ENCODE assay signal across 8 mouse cellular contexts in the genomic region with DNA sequence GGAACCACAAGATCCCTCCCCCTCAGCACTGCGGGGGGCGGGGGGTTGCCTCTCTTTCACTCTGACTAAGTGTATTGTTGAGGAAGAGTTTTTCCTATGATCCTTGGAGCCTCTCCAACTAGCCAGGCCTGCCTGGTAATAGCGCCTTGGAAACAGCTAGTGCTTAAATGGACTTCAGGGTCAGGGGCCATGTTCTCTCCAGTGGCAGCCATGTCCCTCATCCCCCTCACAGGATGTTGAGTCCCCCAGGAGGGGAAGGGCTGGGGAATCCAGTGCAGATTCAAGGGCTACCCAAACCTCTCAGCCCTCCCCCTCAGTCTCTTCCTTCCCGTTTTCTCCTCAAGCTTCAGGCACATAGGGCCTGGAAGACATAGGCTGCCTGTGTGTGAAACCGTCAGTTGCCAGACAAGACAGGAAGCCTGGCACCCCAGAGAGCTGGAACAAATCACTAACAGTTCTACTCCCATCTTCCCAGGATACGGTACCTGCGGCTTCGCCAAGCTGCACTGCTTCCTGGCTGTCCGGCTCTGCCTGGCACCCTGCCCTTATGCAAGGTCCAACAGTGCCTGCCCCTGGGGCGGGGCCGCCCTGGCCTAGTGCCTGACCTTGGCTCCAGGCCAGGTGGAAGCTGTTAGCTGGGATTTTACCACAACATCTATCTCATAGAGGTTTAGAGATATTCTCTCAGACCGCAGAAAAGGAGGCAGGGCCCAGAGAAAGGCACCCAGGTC. TPM values are rescaled to one million over a fixed set of nuclear protein-coding genes. Genes with fewer than 3 reads are reported as not detected.
DNase-seq lines count a peak whose midpoint lies in the region; ATAC-seq and TF ChIP-seq lines count a peak whose summit lies in the region.

Aldh3b1 (minus strand) TSS at position 598 of the 731 bp plus-strand sequence.

- TF ChIP-seq POLR2A in limb, embryonic 14.5 days (IDR thresholded peaks at IDR 0.05; ENCODE audit: borderline replicate concordance, extremely low read depth, insufficient read depth, insufficient read length): no peak

- peak; percentile 22 for DNase-seq in retina, postnatal 1 day
- no peak for DNase-seq in retina, embryonic 14.5 days (ENCODE audit: low spot score)
- DNase-seq in limb, embryonic 14.5 days (ENCODE audit: low spot score): peak; percentile 70
- peak; percentile 75 for DNase-seq in stomach, postnatal 0 days (ENCODE audit: low spot score)

- no peak for TF ChIP-seq EP300 in stomach, postnatal 0 days (optimal IDR thresholded peaks at IDR 0.05)

- peak within 1 kb of the TSS; percentile 75 for H3K27ac ChIP-seq in intestine, embryonic 16.5 days (ENCODE audit: low read length)
- peak within 1 kb of the TSS; percentile 77 for H3K27ac ChIP-seq in limb, embryonic 14.5 days (replicated peaks; ENCODE audit: low read depth, low read length)
- H3K27ac ChIP-seq in midbrain, embryonic 13.5 days: peak within 1 kb of the TSS; percentile 32; the same call in 1 of the 2 replicates
- peak within 1 kb of the TSS; percentile 78 for H3K27ac ChIP-seq in stomach, postnatal 0 days (replicated peaks)

- no peak within 1 kb of the TSS for H3K4me3 ChIP-seq in intestine, embryonic 16.5 days (ENCODE audit: low read length)
- no peak within 1 kb of the TSS for H3K4me3 ChIP-seq in limb, embryonic 14.5 days (replicated peaks; ENCODE audit: low read length)
- H3K4me3 ChIP-seq in midbrain, embryonic 13.5 days (replicated peaks): no peak within 1 kb of the TSS
- no peak within 1 kb of the TSS for H3K4me3 ChIP-seq in stomach, postnatal 0 days (ENCODE audit: low read depth, low read length)

- peak; percentile 73 for ATAC-seq in common myeloid progenitor, adult 5-6 weeks (replicated peaks; ENCODE audit: low read depth, poor library complexity, severe bottlenecking)
- ATAC-seq in granulocyte monocyte progenitor cell, adult 5-6 weeks (replicated peaks; ENCODE audit: poor library complexity, severe bottlenecking): peak; percentile 69
- peak; percentile 83 for ATAC-seq in intestine, embryonic 16.5 days
- ATAC-seq in limb, embryonic 14.5 days (ENCODE audit: low FRiP score, low read depth): peak; percentile 49
- ATAC-seq in midbrain, embryonic 13.5 days: peak; percentile 56; the same call in 1 of the 2 replicates
- peak; percentile 73 for ATAC-seq in stomach, postnatal 0 days (ENCODE audit: low FRiP score, low TSS enrichment)

- 36% methylated on average over 12 of the region's 12 CpGs for WGBS in intestine, embryonic 16.5 days
- WGBS in limb, embryonic 14.5 days: 46% methylated on average over 12 of the region's 12 CpGs
- WGBS in midbrain, embryonic 13.5 days: 62% methylated on average over 12 of the region's 12 CpGs
- 21% methylated on average over 12 of the region's 12 CpGs for WGBS in stomach, postnatal 0 days

- no peak within 1 kb of the TSS for H3K4me2 ChIP-seq in intestine, embryonic 16.5 days (ENCODE audit: low read depth, low read length)
- H3K4me2 ChIP-seq in limb, embryonic 14.5 days (replicated peaks; ENCODE audit: low read depth, low read length, severe bottlenecking): peak within 1 kb of the TSS; percentile 11; the same call in 1 of the 2 replicates
- H3K4me2 ChIP-seq in midbrain, embryonic 13.5 days (replicated peaks): no peak within 1 kb of the TSS
- no peak within 1 kb of the TSS for H3K4me2 ChIP-seq in stomach, postnatal 0 days (replicated peaks; ENCODE audit: low read depth)

- TF ChIP-seq CTCF in stomach, postnatal 0 days (IDR thresholded peaks at IDR 0.05; ENCODE audit: low read depth): no peak

- H3K9ac ChIP-seq in intestine, embryonic 16.5 days (ENCODE audit: low read depth, low read length): peak within 1 kb of the TSS; percentile 25; the same call in 1 of the 2 replicates
- peak within 1 kb of the TSS; percentile 34 for H3K9ac ChIP-seq in limb, embryonic 14.5 days (ENCODE audit: low read depth, low read length, severe bottlenecking)
- H3K9ac ChIP-seq in midbrain, embryonic 13.5 days (replicated peaks): peak within 1 kb of the TSS; percentile 33; the same call in 1 of the 2 replicates
- peak within 1 kb of the TSS; percentile 43; the same call in 1 of the 2 replicates for H3K9ac ChIP-seq in stomach, postnatal 0 days (ENCODE audit: low read length)

- no peaks in the 10 kb centered on the region for H3K9me3 ChIP-seq in intestine, embryonic 16.5 days (ENCODE audit: control insufficient read depth, low read length)
- no peaks in the 10 kb centered on the region for H3K9me3 ChIP-seq in limb, embryonic 14.5 days (ENCODE audit: control insufficient read depth, low read length)
- no peaks in the 10 kb centered on the region for H3K9me3 ChIP-seq in midbrain, embryonic 13.5 days
- no peaks in the 10 kb centered on the region for H3K9me3 ChIP-seq in stomach, postnatal 0 days (ENCODE audit: control insufficient read depth, low read length)

- no peaks in the 10 kb centered on the region for H3K27me3 ChIP-seq in intestine, embryonic 16.5 days (replicated peaks; ENCODE audit: control insufficient read depth, insufficient read depth, low read length)
- no peaks in the 10 kb centered on the region for H3K27me3 ChIP-seq in limb, embryonic 14.5 days (ENCODE audit: control insufficient read depth, insufficient read depth, low read length)
- no peaks in the 10 kb centered on the region for H3K27me3 ChIP-seq in midbrain, embryonic 13.5 days
- H3K27me3 ChIP-seq in stomach, postnatal 0 days (ENCODE audit: control insufficient read depth, insufficient read depth, low read length): no peaks in the 10 kb centered on the region

- H3K36me3 ChIP-seq in intestine, embryonic 16.5 days (ENCODE audit: control insufficient read depth, insufficient read depth, low read length): no peaks in the 10 kb centered on the region
- no peaks in the 10 kb centered on the region for H3K36me3 ChIP-seq in limb, embryonic 14.5 days (ENCODE audit: control insufficient read depth, insufficient read depth, low read length)
- H3K36me3 ChIP-seq in midbrain, embryonic 13.5 days: no peaks in the 10 kb centered on the region
- no peaks in the 10 kb centered on the region for H3K36me3 ChIP-seq in stomach, postnatal 0 days (ENCODE audit: control insufficient read depth, insufficient read depth, low read length)

- peaks cover 20% of the 10 kb centered on the region for H3K4me1 ChIP-seq in intestine, embryonic 16.5 days (ENCODE audit: control insufficient read depth, insufficient read depth, low read length)
- peaks cover 14% of the 10 kb centered on the region for H3K4me1 ChIP-seq in limb, embryonic 14.5 days (ENCODE audit: control insufficient read depth, insufficient read depth, low read length)
- peaks cover 15% of the 10 kb centered on the region for H3K4me1 ChIP-seq in midbrain, embryonic 13.5 days (replicated peaks)
- peaks cover 6% of the 10 kb centered on the region for H3K4me1 ChIP-seq in stomach, postnatal 0 days (replicated peaks; ENCODE audit: control insufficient read depth, insufficient read depth)

RNA-seq across cellular contexts. Expression of gene Aldh3b1, which starts in this region (rescaled TPM):
- total RNA-seq in common myeloid progenitor, adult 5-6 weeks (2017): 1.6 and 3.2 TPM in 2 replicates
- total RNA-seq in granulocyte monocyte progenitor cell, adult 5-6 weeks (2014; fragmentation: Nextera tagmentation): 5.9 and 8.4 TPM in 2 replicates
- 8.4 and 14.1 TPM in 2 replicates for total RNA-seq in granulocyte monocyte progenitor cell, adult 5-6 weeks (2017)
- 4.2 TPM in 2 replicates for polyA plus RNA-seq in intestine, embryonic 16.5 days (2015; fragmentation: Nextera tagmentation; extraction: Ambion mirVana)
- polyA plus RNA-seq in limb, embryonic 14.5 days (2012; rRNA removed): 1.8 and 1.9 TPM in 2 replicates
- 2.6 and 2.9 TPM in 2 replicates for polyA plus RNA-seq in limb, embryonic 14.5 days (2014; fragmentation: Nextera tagmentation; extraction: Ambion mirVana)
- polyA plus RNA-seq in midbrain, embryonic 13.5 days (2015; fragmentation: Nextera tagmentation; extraction: Ambion mirVana): 0.80 and 1.1 TPM in 2 replicates
- polyA plus RNA-seq in stomach, postnatal 0 days (2015; fragmentation: Nextera tagmentation; extraction: Ambion mirVana): 1.8 and 2.2 TPM in 2 replicates
